ENCODE assay signal across 10 mouse cellular contexts in the genomic region with DNA sequence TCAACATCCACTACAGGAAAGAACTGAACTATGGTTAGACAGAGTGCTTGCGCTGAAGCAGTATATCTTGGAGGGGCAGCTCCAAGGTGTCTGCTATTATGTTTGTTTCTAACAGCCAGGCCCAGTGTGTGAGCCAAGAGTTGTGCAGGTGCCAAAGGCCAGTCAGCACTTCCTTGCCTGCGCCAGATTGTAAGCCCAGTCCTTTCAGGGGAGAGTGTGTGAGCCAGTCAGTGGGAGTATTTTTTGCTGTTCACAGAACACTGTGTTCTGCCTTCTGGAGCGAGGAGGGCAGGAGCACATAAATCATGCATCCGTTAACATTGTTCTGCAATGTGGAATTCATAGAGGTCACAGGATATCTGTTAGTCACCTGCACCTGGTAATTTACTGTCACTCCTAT.
DNase-seq lines count a peak whose midpoint lies in the region; ATAC-seq lines count a peak whose summit lies in the region.
"Had no signal": no experiment of that assay in that cellular context is flagged by ENCODE, and none has a peak within 500 bp of the region (broad histone marks: within the 10 kb centered on the region; RNA-seq: fewer than 3 reads in every experiment).

No protein-coding gene starts in this region.

- no peaks in the 10 kb centered on the region for H3K9me3 ChIP-seq in stomach, embryonic 16.5 days (replicated peaks; ENCODE audit: control insufficient read depth, low read length)
- H3K9me3 ChIP-seq: liver, embryonic 13.5 days had no signal

- no peaks in the 10 kb centered on the region for H3K27me3 ChIP-seq in stomach, embryonic 16.5 days (ENCODE audit: control insufficient read depth, insufficient read depth, low read length)
- H3K27me3 ChIP-seq: liver, embryonic 13.5 days had no signal

- H3K4me3 ChIP-seq in stomach, embryonic 16.5 days (replicated peaks; ENCODE audit: low read length), result no peak overlapping the region
- H3K4me3 ChIP-seq: erythroblast, embryonic 14.5 days; liver, embryonic 13.5 days had no signal

- WGBS in stomach, embryonic 16.5 days, result 53% methylated on average over 4 of the region's 4 CpGs

- H3K36me3 ChIP-seq in stomach, embryonic 16.5 days (ENCODE audit: control insufficient read depth, insufficient read depth, low read length), result no peaks in the 10 kb centered on the region
- H3K36me3 ChIP-seq: liver, embryonic 13.5 days had no signal

- intact Hi-C loops in left cerebral cortex, postnatal 25 days (cut with DNase I), result loop anchor here (10.0 kb wide), 1 partner anchor 210 kb away; no protein-coding TSS in a partner anchor

- H3K27ac ChIP-seq in stomach, embryonic 16.5 days (ENCODE audit: low read length), result no peak overlapping the region
- H3K27ac ChIP-seq: liver, embryonic 13.5 days had no signal

- H3K9ac ChIP-seq in stomach, embryonic 16.5 days (ENCODE audit: low read length), result no peak overlapping the region
- H3K9ac ChIP-seq: liver, embryonic 13.5 days had no signal

- H3K4me2 ChIP-seq in stomach, embryonic 16.5 days (ENCODE audit: low read depth, low read length), result no peak overlapping the region
- H3K4me2 ChIP-seq: liver, embryonic 13.5 days had no signal

- peak; percentile 44; the same call in 1 of the 2 replicates for ATAC-seq in stomach, embryonic 16.5 days (ENCODE audit: insufficient read depth, low FRiP score)

- DNase-seq in urinary bladder, postnatal 14 days (ENCODE audit: low spot score), result peak; percentile 43
- DNase-seq in urinary bladder, adult 2 months (ENCODE audit: low spot score), result no peak
- DNase-seq in frontal cortex, postnatal 36 days (ENCODE audit: low spot score in 2 of 2), result peak; percentile 52 to 66
- DNase-seq in kidney, adult 18-20 months, result peak; percentile 49
- peak; percentile 30 to 76 for DNase-seq in left cerebral cortex, postnatal 25 days (ENCODE audit: low spot score in 2 of 2)
- DNase-seq in spleen, postnatal 14 days (ENCODE audit: low spot score in 2 of 2), result no peak
- DNase-seq in spleen, postnatal 4 days (ENCODE audit: low spot score in 2 of 2), result no peak
- DNase-seq: liver, embryonic 13.5 days had no signal

- H3K4me1 ChIP-seq in stomach, embryonic 16.5 days (ENCODE audit: control insufficient read depth, insufficient read depth, low read length), result no peaks in the 10 kb centered on the region
- H3K4me1 ChIP-seq: liver, embryonic 13.5 days had no signal

Comparison
In these comparisons a context has a peak if more than half of its experiments do, and no peak if none do; other contexts are left out.
1. DNase-seq: peak in urinary bladder, postnatal 14 days (single experiment), frontal cortex, postnatal 36 days (2 of 2), kidney, adult 18-20 months (single experiment) and left cerebral cortex, postnatal 25 days (2 of 2); none in urinary bladder, adult 2 months (single experiment), spleen, postnatal 14 days (0 of 2) and spleen, postnatal 4 days (0 of 2).